Mouse (Mus musculus) small intestine, adult 2 months (tissue): ENCODE results near the gene Tmem260. TPM values are rescaled to one million over a fixed set of nuclear protein-coding genes. Genes with fewer than 3 reads are reported as not detected.
"Not testable (repeated sequence)": the region's sequence is repeated elsewhere in the genome, so short reads cannot be mapped to it uniquely, and the experiment has no call there.

Experiments
- H3K27ac ChIP-seq: fragments of 200-500 bp; 2 replicates; pipeline ENCODE4 v1.5.1; 2012; ENCODE audit warnings: low read depth, low read length, control low read depth, inconsistent platforms; ENCODE audit not compliant: insufficient read depth
- H3K27me3 ChIP-seq: fragments of 200-500 bp; 2 replicates; pipeline ENCODE4 v1.6.1; 2012; ENCODE audit warnings: mild to moderate bottlenecking, moderate library complexity, low read length, inconsistent platforms; ENCODE audit not compliant: control insufficient read depth, insufficient read depth
- H3K36me3 ChIP-seq: fragments of 200-500 bp; 2 replicates; pipeline ENCODE4 v1.6.1; 2012; ENCODE audit warnings: mild to moderate bottlenecking, low read length, control low read depth, inconsistent platforms; ENCODE audit not compliant: control insufficient read depth, insufficient read depth
- H3K4me1 ChIP-seq: fragments of 200-500 bp; 2 replicates; pipeline ENCODE4 v1.6.1; 2012; ENCODE audit warnings: low read length, inconsistent platforms, mixed read lengths; ENCODE audit not compliant: control insufficient read depth, insufficient read depth, insufficient read length
- H3K4me3 ChIP-seq: fragments of 200-500 bp; 2 replicates; pipeline ENCODE4 v1.5.1; 2012; ENCODE audit warnings: low read depth, mild to moderate bottlenecking, control low read depth, inconsistent platforms, low read length, moderate library complexity
- CTCF ChIP-seq: fragments of 200-500 bp; IDR thresholded peaks from 2 replicates; pipeline ENCODE4 v1.5.1; 2012; ENCODE audit warnings: low read depth, mild to moderate bottlenecking, control low read depth, inconsistent platforms, low read length, moderate library complexity, mixed read lengths; ENCODE audit not compliant: insufficient replicate concordance, insufficient read length; ENCODE audit errors: extremely low read depth
- POLR2A ChIP-seq: fragments of 200-500 bp; IDR thresholded peaks from 2 replicates; pipeline ENCODE4 v1.6.1; 2012; ENCODE audit warnings: low read depth, mild to moderate bottlenecking, control low read depth, inconsistent platforms, low read length, moderate library complexity
- WGBS: fragments of 180-500 bp; shearing (Covaris S2); methylation state at CpG from one replicate; pipeline ENCODE4 v1.1.7; 2018; 5-methylcytosine and 5-hydroxymethylcytosine counted together
- polyA plus RNA-seq: library from polyadenylated mRNA; depleted of rRNA; stranded (reverse); fragments of >200 nt; gene quantifications from 2 replicates; pipeline ENCODE4 v1.2.3, GENCODE M21; 2012

Tmem260 gene
- polyA plus RNA-seq, 1 experiment, result 11.3 TPM

GRCm38 (mm10) chr14:48457288-48457938 lies 11.5 kb downstream of the Tmem260 start:
- no peak overlapping the region for H3K27ac ChIP-seq
- WGBS, result 89% methylated on average over 16 of the region's 16 CpGs
- TF ChIP-seq POLR2A (no peak), CTCF (no peak)
- peaks cover 20% of the 10 kb centered on the region for H3K36me3 ChIP-seq
- H3K4me1 ChIP-seq, result no peaks in the 10 kb centered on the region
- H3K27me3 ChIP-seq, result no peaks in the 10 kb centered on the region
- no peak overlapping the region for H3K4me3 ChIP-seq

GRCm38 (mm10) chr14:48458901-48459300 lies 13.0 kb downstream of the Tmem260 start:
- Histone ChIP-seq H3K4me1 (no peaks in the 10 kb centered on the region), H3K27me3 (no peaks in the 10 kb centered on the region), H3K27ac (no peak overlapping the region), H3K4me3 (no peak overlapping the region), H3K36me3 (peaks cover 15% of the 10 kb centered on the region)
- TF ChIP-seq CTCF (no peak), POLR2A (no peak)
- WGBS, result 87% methylated on average over 9 of the region's 9 CpGs

- Histone ChIP-seq H3K4me3 (no peak overlapping the region), H3K27me3 (no peaks in the 10 kb centered on the region), H3K27ac (no peak overlapping the region), H3K36me3 (peaks cover 2% of the 10 kb centered on the region; the same call in 1 of the 2 replicates), H3K4me1 (peaks cover 2% of the 10 kb centered on the region; the same call in 1 of the 2 replicates)
- 90% methylated on average over 7 of the region's 7 CpGs for WGBS
- TF ChIP-seq POLR2A (no peak), CTCF (no peak)
Observed at GRCm38 (mm10) chr14:48468339-48468738, 22.4 kb downstream of the Tmem260 start.

- Histone ChIP-seq H3K36me3 (peaks cover 5% of the 10 kb centered on the region; the same call in 1 of the 2 replicates), H3K4me1 (peaks cover 2% of the 10 kb centered on the region; the same call in 1 of the 2 replicates), H3K27me3 (no peaks in the 10 kb centered on the region), H3K4me3 (no peak overlapping the region), H3K27ac (peak overlapping the region; percentile 26; the same call in 1 of the 2 replicates)
- no peak for TF ChIP-seq CTCF
- no peak for TF ChIP-seq POLR2A
- 62% methylated on average over 10 of the region's 10 CpGs for WGBS
Observed at GRCm38 (mm10) chr14:48470742-48471487, 25.0 kb downstream of the Tmem260 start.

- H3K36me3 ChIP-seq, result peaks cover 5% of the 10 kb centered on the region; the same call in 1 of the 2 replicates
- WGBS, result 85% methylated on average over 9 of the region's 9 CpGs
- TF ChIP-seq POLR2A (no peak), CTCF (no peak)
- H3K27me3 ChIP-seq, result no peaks in the 10 kb centered on the region
- H3K4me1 ChIP-seq, result peaks cover 2% of the 10 kb centered on the region; the same call in 1 of the 2 replicates
- no peak overlapping the region for H3K4me3 ChIP-seq
- H3K27ac ChIP-seq, result no peak overlapping the region
Observed at GRCm38 (mm10) chr14:48472179-48472578, 26.3 kb downstream of the Tmem260 start.

GRCm38 (mm10) chr14:48475370-48475769 lies 29.4 kb downstream of the Tmem260 start:
- WGBS, result 63% methylated on average over 1 of the region's 1 CpGs
- Histone ChIP-seq H3K4me1 (peaks cover 2% of the 10 kb centered on the region; the same call in 1 of the 2 replicates), H3K4me3 (no peak overlapping the region), H3K27ac (no peak overlapping the region), H3K27me3 (no peaks in the 10 kb centered on the region), H3K36me3 (peaks cover 16% of the 10 kb centered on the region)
- TF ChIP-seq POLR2A (no peak), CTCF (no peak)

- not testable (repeated sequence) for H3K27ac ChIP-seq, H3K4me1 ChIP-seq, H3K27me3 ChIP-seq, H3K4me3 ChIP-seq
- WGBS, result 63% methylated on average over 3 of the region's 3 CpGs
- H3K36me3 ChIP-seq, result peaks cover 17% of the 10 kb centered on the region
Observed at GRCm38 (mm10) chr14:48475834-48476233, 29.9 kb downstream of the Tmem260 start.
